ENCODE assay signal across 13 mouse cellular contexts in genomic region chr6:99260941-99261736, GRCm38 (mm10).
DNase-seq lines count a peak whose midpoint lies in the region; ATAC-seq and TF ChIP-seq lines count a peak whose summit lies in the region.
"Had no signal": no experiment of that assay in that cellular context is flagged by ENCODE, and none has a peak within 500 bp of the region (broad histone marks: within the 10 kb centered on the region; RNA-seq: fewer than 3 reads in every experiment).

No protein-coding gene starts in this region.

- H3K27ac ChIP-seq in midbrain, embryonic 14.5 days (replicated peaks; ENCODE audit: low read depth, low read length), result no peak overlapping the region
- no peak overlapping the region for H3K27ac ChIP-seq in midbrain, embryonic 11.5 days (ENCODE audit: low read depth, low read length)
- peak overlapping the region; percentile 45 for H3K27ac ChIP-seq in intestine, embryonic 15.5 days
- peak overlapping the region; percentile 62; the same call in 1 of the 2 replicates for H3K27ac ChIP-seq in stomach, embryonic 16.5 days (ENCODE audit: low read length)
- H3K27ac ChIP-seq in hindbrain, embryonic 16.5 days (ENCODE audit: low read depth, low read length), result no peak overlapping the region
- H3K27ac ChIP-seq: kidney, postnatal 0 days had no signal

- no peak for TF ChIP-seq CTCF in G1E (IDR thresholded peaks at IDR 0.05; ENCODE audit: low read depth, low read length)

- H3K36me3 ChIP-seq in midbrain, embryonic 14.5 days (ENCODE audit: control insufficient read depth, insufficient read depth, low read length), result no peaks in the 10 kb centered on the region
- no peaks in the 10 kb centered on the region for H3K36me3 ChIP-seq in midbrain, embryonic 11.5 days (ENCODE audit: control insufficient read depth, insufficient read depth, low read length)
- peaks cover 7% of the 10 kb centered on the region for H3K36me3 ChIP-seq in G1E (replicated peaks)
- H3K36me3 ChIP-seq in intestine, embryonic 15.5 days, result no peaks in the 10 kb centered on the region
- H3K36me3 ChIP-seq in stomach, embryonic 16.5 days (ENCODE audit: control insufficient read depth, insufficient read depth, low read length), result no peaks in the 10 kb centered on the region
- H3K36me3 ChIP-seq in hindbrain, embryonic 16.5 days (ENCODE audit: control insufficient read depth, insufficient read depth, low read length), result no peaks in the 10 kb centered on the region

- WGBS in midbrain, embryonic 14.5 days, result 28% methylated on average over 11 of the region's 11 CpGs
- WGBS in midbrain, embryonic 11.5 days, result 42% methylated on average over 11 of the region's 11 CpGs
- WGBS in intestine, embryonic 15.5 days, result 67% methylated on average over 11 of the region's 11 CpGs
- WGBS in stomach, embryonic 16.5 days, result 60% methylated on average over 11 of the region's 11 CpGs
- WGBS in hindbrain, embryonic 16.5 days, result 51% methylated on average over 11 of the region's 11 CpGs

- no peak overlapping the region for H3K4me3 ChIP-seq in midbrain, embryonic 14.5 days (replicated peaks; ENCODE audit: low read depth, low read length)
- no peak overlapping the region for H3K4me3 ChIP-seq in midbrain, embryonic 11.5 days (ENCODE audit: low read depth, low read length)
- H3K4me3 ChIP-seq in G1E (ENCODE audit: low read depth, low read length), result no peak overlapping the region
- no peak overlapping the region for H3K4me3 ChIP-seq in intestine, embryonic 15.5 days (replicated peaks)
- no peak overlapping the region for H3K4me3 ChIP-seq in stomach, embryonic 16.5 days (replicated peaks; ENCODE audit: low read length)
- H3K4me3 ChIP-seq in hindbrain, embryonic 16.5 days (ENCODE audit: low read length), result no peak overlapping the region

- peaks cover 28% of the 10 kb centered on the region for H3K4me1 ChIP-seq in midbrain, embryonic 14.5 days (ENCODE audit: control insufficient read depth, insufficient read depth, low read length)
- H3K4me1 ChIP-seq in midbrain, embryonic 11.5 days (ENCODE audit: control insufficient read depth, insufficient read depth, low read length), result peaks cover 35% of the 10 kb centered on the region
- H3K4me1 ChIP-seq in G1E (ENCODE audit: insufficient read depth, low read depth, low read length), result peaks cover 5% of the 10 kb centered on the region; the same call in 1 of the 2 replicates
- H3K4me1 ChIP-seq in intestine, embryonic 15.5 days (replicated peaks), result peaks cover 29% of the 10 kb centered on the region
- peaks cover 43% of the 10 kb centered on the region for H3K4me1 ChIP-seq in stomach, embryonic 16.5 days (ENCODE audit: control insufficient read depth, insufficient read depth, low read length)
- H3K4me1 ChIP-seq in hindbrain, embryonic 16.5 days (ENCODE audit: control insufficient read depth, insufficient read depth, low read depth, low read length), result peaks cover 8% of the 10 kb centered on the region

- H3K9ac ChIP-seq in midbrain, embryonic 14.5 days (replicated peaks; ENCODE audit: low read length), result no peak overlapping the region
- H3K9ac ChIP-seq in midbrain, embryonic 11.5 days (ENCODE audit: low read length), result no peak overlapping the region
- H3K9ac ChIP-seq in intestine, embryonic 15.5 days, result no peak overlapping the region
- H3K9ac ChIP-seq in stomach, embryonic 16.5 days (ENCODE audit: low read length), result no peak overlapping the region
- no peak overlapping the region for H3K9ac ChIP-seq in hindbrain, embryonic 16.5 days (ENCODE audit: low read depth, low read length)

- DNase-seq in midbrain, embryonic 14.5 days, result peak; percentile 25
- DNase-seq in midbrain, embryonic 11.5 days (ENCODE audit: low spot score, missing footprints), result no peak
- no peak for DNase-seq in G1E (ENCODE audit: low spot score)
- no peak for DNase-seq in cerebellum, postnatal 25 days
- no peak for DNase-seq in left cerebral cortex, postnatal 10 days (ENCODE audit: extremely low spot score in 1 of 2, low spot score in 2 of 2)
- DNase-seq: gastrocnemius, postnatal 14 days; heart, postnatal 14 days had no signal

- H3K9me3 ChIP-seq in midbrain, embryonic 14.5 days (ENCODE audit: control insufficient read depth, low read length), result no peaks in the 10 kb centered on the region
- no peaks in the 10 kb centered on the region for H3K9me3 ChIP-seq in midbrain, embryonic 11.5 days (ENCODE audit: control insufficient read depth, low read length)
- no peaks in the 10 kb centered on the region for H3K9me3 ChIP-seq in G1E (replicated peaks)
- H3K9me3 ChIP-seq in intestine, embryonic 15.5 days, result no peaks in the 10 kb centered on the region
- no peaks in the 10 kb centered on the region for H3K9me3 ChIP-seq in stomach, embryonic 16.5 days (replicated peaks; ENCODE audit: control insufficient read depth, low read length)
- H3K9me3 ChIP-seq in hindbrain, embryonic 16.5 days (ENCODE audit: control insufficient read depth, low read length), result no peaks in the 10 kb centered on the region

- H3K27me3 ChIP-seq in midbrain, embryonic 14.5 days (ENCODE audit: control insufficient read depth, insufficient read depth, low read length), result 0 out of 2 replicates have a peak, but pooled peaks cover 7% of the 10 kb centered on the region
- no peaks in the 10 kb centered on the region for H3K27me3 ChIP-seq in midbrain, embryonic 11.5 days (ENCODE audit: control insufficient read depth, insufficient read depth, low read length)
- no peaks in the 10 kb centered on the region for H3K27me3 ChIP-seq in G1E (ENCODE audit: insufficient read depth, low read length)
- no peaks in the 10 kb centered on the region for H3K27me3 ChIP-seq in intestine, embryonic 15.5 days (replicated peaks)
- no peaks in the 10 kb centered on the region for H3K27me3 ChIP-seq in stomach, embryonic 16.5 days (ENCODE audit: control insufficient read depth, insufficient read depth, low read length)
- H3K27me3 ChIP-seq in hindbrain, embryonic 16.5 days (replicated peaks; ENCODE audit: control insufficient read depth, insufficient read depth, low read length), result peaks cover 4% of the 10 kb centered on the region
- H3K27me3 ChIP-seq: Patski had no signal

- intact Hi-C loops in left cerebral cortex, postnatal 10 days (cut with DNase I), result loop anchor here (10.0 kb wide), 3 partner anchors 236 to 1146 kb away; no protein-coding TSS in a partner anchor

- no peak overlapping the region for H3K4me2 ChIP-seq in midbrain, embryonic 14.5 days (ENCODE audit: low read length)
- H3K4me2 ChIP-seq in midbrain, embryonic 11.5 days, result no peak overlapping the region
- 0 out of 2 replicates have a peak overlapping the region, but pooled peaks have one; percentile 3 for H3K4me2 ChIP-seq in intestine, embryonic 15.5 days (replicated peaks)
- no peak overlapping the region for H3K4me2 ChIP-seq in stomach, embryonic 16.5 days (ENCODE audit: low read depth, low read length)
- H3K4me2 ChIP-seq in hindbrain, embryonic 16.5 days (ENCODE audit: low read length), result no peak overlapping the region
- H3K4me2 ChIP-seq: liver, embryonic 11.5 days had no signal

- ATAC-seq in midbrain, embryonic 14.5 days (ENCODE audit: low FRiP score, low TSS enrichment), result no peak
- no peak for ATAC-seq in midbrain, embryonic 11.5 days (ENCODE audit: low FRiP score)
- ATAC-seq in G1E (ENCODE audit: extremely low read depth, insufficient number of reproducible peaks, low FRiP score, poor library complexity, severe bottlenecking), result peak; percentile 4; the same call in 1 of the 2 replicates
- no peak for ATAC-seq in intestine, embryonic 15.5 days
- ATAC-seq in stomach, embryonic 16.5 days (ENCODE audit: insufficient read depth, low FRiP score), result no peak
- no peak for ATAC-seq in hindbrain, embryonic 16.5 days
- ATAC-seq: Patski had no signal

Comparison
In these comparisons a context has a peak if more than half of its experiments do, and no peak if none do; other contexts are left out.
1. H3K27ac ChIP-seq: peak in intestine, embryonic 15.5 days (single experiment) and stomach, embryonic 16.5 days (single experiment); none in midbrain, embryonic 14.5 days (single experiment), midbrain, embryonic 11.5 days (single experiment) and hindbrain, embryonic 16.5 days (single experiment).